In genomic region chr10:120231718-120232117, GRCm38 (mm10) we compare ENCODE assay signal across 9 mouse cellular contexts. TPM values are rescaled to one million over a fixed set of nuclear protein-coding genes. Genes with fewer than 3 reads are reported as not detected.
A peak's percentile ranks its signal among the peaks of the same experiment; 100 is the strongest.
DNase-seq lines count a peak whose midpoint lies in the region; ATAC-seq and TF ChIP-seq lines count a peak whose summit lies in the region.
"Had no signal": no experiment of that assay in that cellular context is flagged by ENCODE, and none has a peak within 500 bp of the region (broad histone marks: within the 10 kb centered on the region; RNA-seq: fewer than 3 reads in every experiment).

No protein-coding gene starts in this region.

- dilution Hi-C loops in CH12.LX (cut with MboI; ENCODE audit: extremely low pct_ligation_motif_present, extremely low pct_unique_long_range_greater_than_20kb, low sequenced_read_pairs): no loop called here

- ATAC-seq in hindbrain, embryonic 14.5 days (ENCODE audit: low FRiP score): no peak
- ATAC-seq in hindbrain, embryonic 12.5 days (ENCODE audit: low FRiP score): no peak
- ATAC-seq in midbrain, postnatal 0 days (ENCODE audit: low FRiP score): no peak

- in situ Hi-C loops in CH12.LX (cut with MboI; ENCODE audit: low pct_ligation_motif_present, low pct_unique_long_range_greater_than_20kb, low sequenced_read_pairs): loop anchor here (25.0 kb wide), 1 partner anchor 1031 kb away; no protein-coding TSS in a partner anchor

- TF ChIP-seq POLR2A in CH12.LX (IDR thresholded peaks at IDR 0.05; ENCODE audit: low read depth, low read length): 0 out of 2 replicates have a peak, but pooled peaks have one; percentile 24

- H3K4me2 ChIP-seq in hindbrain, embryonic 14.5 days (replicated peaks): no peak overlapping the region
- no peak overlapping the region for H3K4me2 ChIP-seq in hindbrain, embryonic 12.5 days (replicated peaks)
- H3K4me2 ChIP-seq in CH12.LX (ENCODE audit: insufficient read depth, low read depth, poor library complexity, severe bottlenecking): no peak overlapping the region
- H3K4me2 ChIP-seq in midbrain, postnatal 0 days (ENCODE audit: low read depth, low read length, poor library complexity, severe bottlenecking): no peak overlapping the region

- no peak for TF ChIP-seq EP300 in CH12.LX (IDR thresholded peaks at IDR 0.05; ENCODE audit: low read length)

- TF ChIP-seq RAD21 in CH12.LX (IDR thresholded peaks at IDR 0.05; ENCODE audit: low read depth, low read length): peak; percentile 31

- no peaks in the 10 kb centered on the region for H3K9me3 ChIP-seq in hindbrain, embryonic 14.5 days (ENCODE audit: control insufficient read depth, low read length)
- H3K9me3 ChIP-seq in hindbrain, embryonic 12.5 days (replicated peaks): no peaks in the 10 kb centered on the region
- no peaks in the 10 kb centered on the region for H3K9me3 ChIP-seq in CH12.LX (replicated peaks; ENCODE audit: low read length)
- no peaks in the 10 kb centered on the region for H3K9me3 ChIP-seq in midbrain, postnatal 0 days (ENCODE audit: low read length)

- H3K4me3 ChIP-seq in hindbrain, embryonic 14.5 days (replicated peaks; ENCODE audit: low read length): no peak overlapping the region
- H3K4me3 ChIP-seq in hindbrain, embryonic 12.5 days: no peak overlapping the region
- H3K4me3 ChIP-seq in CH12.LX (replicated peaks in 1 of 3; ENCODE audit: low read depth in 2 of 3, low read length in 2 of 3, poor library complexity in 1 of 3): no peak overlapping the region
- no peak overlapping the region for H3K4me3 ChIP-seq in midbrain, postnatal 0 days (ENCODE audit: low read depth, low read length)

- H3K9ac ChIP-seq in hindbrain, embryonic 14.5 days: no peak overlapping the region
- no peak overlapping the region for H3K9ac ChIP-seq in hindbrain, embryonic 12.5 days
- no peak overlapping the region for H3K9ac ChIP-seq in CH12.LX (ENCODE audit: insufficient read depth, low read depth)
- H3K9ac ChIP-seq in midbrain, postnatal 0 days (replicated peaks; ENCODE audit: low read length, poor library complexity, severe bottlenecking): no peak overlapping the region

- H3K4me1 ChIP-seq in hindbrain, embryonic 14.5 days (replicated peaks; ENCODE audit: control insufficient read depth, insufficient read depth, low read length): peaks cover 9% of the 10 kb centered on the region; the same call in 1 of the 2 replicates
- H3K4me1 ChIP-seq in hindbrain, embryonic 12.5 days: peaks cover 12% of the 10 kb centered on the region
- H3K4me1 ChIP-seq in CH12.LX (ENCODE audit: control insufficient read depth in 1 of 2, insufficient read depth in 2 of 2): peaks cover 5 to 20% of the 10 kb centered on the region in 2 experiments
- no peaks in the 10 kb centered on the region for H3K4me1 ChIP-seq in midbrain, postnatal 0 days (ENCODE audit: insufficient read depth, low read length)

- peak; percentile 79 for DNase-seq in hindbrain, embryonic 14.5 days (ENCODE audit: low spot score)
- peak; percentile 77 for DNase-seq in CH12.LX (ENCODE audit: extremely low read depth)
- peak; percentile 74 to 82 for DNase-seq in adrenal gland, postnatal 36 days
- DNase-seq in gastrocnemius, adult 8-10 months (ENCODE audit: low spot score in 2 of 2): peak; percentile 9 to 20
- peak; percentile 31 to 37 for DNase-seq in layer of hippocampus, postnatal 14 days (ENCODE audit: low spot score in 2 of 2)
- peak; percentile 72 for DNase-seq in midbrain, postnatal 0 days (ENCODE audit: low spot score)
- DNase-seq in thymus, postnatal 0 days (ENCODE audit: low spot score): peak; percentile 66

- 27% methylated on average over 5 of the region's 5 CpGs for WGBS in hindbrain, embryonic 14.5 days
- 30% methylated on average over 5 of the region's 5 CpGs for WGBS in hindbrain, embryonic 12.5 days
- WGBS in midbrain, postnatal 0 days: 30% methylated on average over 5 of the region's 5 CpGs

- peaks cover 27% of the 10 kb centered on the region for H3K79me2 ChIP-seq in CH12.LX (replicated peaks; ENCODE audit: control insufficient read depth, extremely low read depth, insufficient read depth, poor library complexity, severe bottlenecking)

- no peak overlapping the region for H3K27ac ChIP-seq in hindbrain, embryonic 14.5 days
- no peak overlapping the region for H3K27ac ChIP-seq in hindbrain, embryonic 12.5 days
- no peak overlapping the region for H3K27ac ChIP-seq in CH12.LX (ENCODE audit: insufficient read depth, low read depth)
- no peak overlapping the region for H3K27ac ChIP-seq in midbrain, postnatal 0 days (ENCODE audit: low read depth, low read length)
- H3K27ac ChIP-seq: macrophage had no signal

- H3K27me3 ChIP-seq in hindbrain, embryonic 14.5 days (ENCODE audit: control insufficient read depth, insufficient read depth, low read length): no peaks in the 10 kb centered on the region
- H3K27me3 ChIP-seq in hindbrain, embryonic 12.5 days: no peaks in the 10 kb centered on the region
- H3K27me3 ChIP-seq in CH12.LX (replicated peaks): no peaks in the 10 kb centered on the region
- no peaks in the 10 kb centered on the region for H3K27me3 ChIP-seq in midbrain, postnatal 0 days (ENCODE audit: insufficient read depth, low read length)

- peak; percentile 68 to 76 for TF ChIP-seq CTCF in CH12.LX (conservative IDR thresholded peaks at IDR 0.05 in 1 of 2, IDR thresholded peaks at IDR 0.05 in 1 of 2; ENCODE audit: low read depth in 2 of 2, low read length in 2 of 2)
- peak; percentile 87 for TF ChIP-seq CTCF in midbrain, postnatal 0 days (IDR thresholded peaks at IDR 0.05)

- H3K36me3 ChIP-seq in hindbrain, embryonic 14.5 days (replicated peaks; ENCODE audit: control insufficient read depth, insufficient read depth): peaks cover 40% of the 10 kb centered on the region
- peaks cover 23% of the 10 kb centered on the region for H3K36me3 ChIP-seq in hindbrain, embryonic 12.5 days
- peaks cover 25 to 53% of the 10 kb centered on the region in 2 experiments for H3K36me3 ChIP-seq in CH12.LX (replicated peaks in 1 of 2; ENCODE audit: control insufficient read depth in 1 of 2, insufficient read depth in 1 of 2, low read length in 1 of 2)
- peaks cover 10% of the 10 kb centered on the region; the same call in 1 of the 2 replicates for H3K36me3 ChIP-seq in midbrain, postnatal 0 days (ENCODE audit: insufficient read depth, low read length)

TF ChIP-seq in CH12.LX, 34 proteins besides CTCF, POLR2A, EP300 and RAD21:
- TF ChIP-seq SMC3 (IDR thresholded peaks at IDR 0.05; ENCODE audit: low read depth, low read length) (peak; percentile 64), TBP (conservative IDR thresholded peaks at IDR 0.05; ENCODE audit: low read depth, low read length) (no peak)

RNA-seq across cellular contexts. Expression of gene Llph, which starts 4.8 kb away (rescaled TPM):
- 35.5 and 38.7 TPM in 2 replicates for polyA plus RNA-seq in hindbrain, embryonic 14.5 days (2014; fragmentation: Nextera tagmentation; extraction: Ambion mirVana)
- polyA plus RNA-seq in hindbrain, embryonic 12.5 days (2016; fragmentation: Nextera tagmentation; extraction: Ambion mirVana): 46.9 and 48.0 TPM in 2 replicates
- total RNA-seq in CH12.LX (2012; rRNA removed) (75.9 and 82.0 TPM in 2 replicates), CH12.LX (2014; rRNA removed) (103 and 118 TPM in 2 replicates)
- 237 and 276 TPM in 2 replicates for polyA plus RNA-seq in CH12.LX (2012; ENCODE audit: insufficient read length, low read depth)
- 10 to 100 TPM; 25.3 to 26.3 TPM for total RNA-seq in adrenal gland, postnatal 36 days (2021)
- 10 to 100 TPM in 3 of 4 experiments, 1 to 10 TPM in 1; 9.5 to 15.0 (median 12.4) TPM for total RNA-seq in gastrocnemius, adult 8-10 months (2022)
- total RNA-seq in layer of hippocampus, postnatal 14 days (2021): 10 to 100 TPM; 15.0 to 19.5 TPM
- 4.0 and 6.2 TPM in 2 replicates for total RNA-seq in midbrain, postnatal 0 days (2014; rRNA removed)
- polyA plus RNA-seq in midbrain, postnatal 0 days (2015; fragmentation: Nextera tagmentation; extraction: Ambion mirVana): 34.1 and 40.1 TPM in 2 replicates
- 67.9 and 74.0 TPM in 2 replicates for polyA plus RNA-seq in thymus, postnatal 0 days (2015; fragmentation: Nextera tagmentation; extraction: Ambion mirVana)

RNA-seq across cellular contexts. Expression of gene Irak3, which starts 29.8 kb away (rescaled TPM):
- polyA plus RNA-seq in hindbrain, embryonic 14.5 days (2014; fragmentation: Nextera tagmentation; extraction: Ambion mirVana): 0.37 and 0.51 TPM in 2 replicates
- 0.96 and 1.9 TPM in 2 replicates for polyA plus RNA-seq in hindbrain, embryonic 12.5 days (2016; fragmentation: Nextera tagmentation; extraction: Ambion mirVana)
- total RNA-seq in CH12.LX (2012; rRNA removed) (2.1 and 3.1 TPM in 2 replicates), CH12.LX (2014; rRNA removed) (0.50 TPM in 2 replicates)
- 0.65 and 1.1 TPM in 2 replicates for polyA plus RNA-seq in CH12.LX (2012; ENCODE audit: insufficient read length, low read depth)
- 1 to 10 TPM; 3.4 to 3.6 TPM for total RNA-seq in adrenal gland, postnatal 36 days (2021)
- 1 to 10 TPM; 1.1 to 2.8 (median 1.7) TPM for total RNA-seq in gastrocnemius, adult 8-10 months (2022)
- total RNA-seq in layer of hippocampus, postnatal 14 days (2021): under 1 TPM; 0.18 to 0.69 TPM
- 0.33 and 0.60 TPM in 2 replicates for total RNA-seq in midbrain, postnatal 0 days (2014; rRNA removed)
- 0.17 and 0.19 TPM in 2 replicates for polyA plus RNA-seq in midbrain, postnatal 0 days (2015; fragmentation: Nextera tagmentation; extraction: Ambion mirVana)
- 1.1 and 1.3 TPM in 2 replicates for polyA plus RNA-seq in thymus, postnatal 0 days (2015; fragmentation: Nextera tagmentation; extraction: Ambion mirVana)

RNA-seq across cellular contexts. Expression of gene Tmbim4, which starts 30.3 kb away (rescaled TPM):
- polyA plus RNA-seq in hindbrain, embryonic 14.5 days (2014; fragmentation: Nextera tagmentation; extraction: Ambion mirVana): 111 and 117 TPM in 2 replicates
- 71.5 and 78.8 TPM in 2 replicates for polyA plus RNA-seq in hindbrain, embryonic 12.5 days (2016; fragmentation: Nextera tagmentation; extraction: Ambion mirVana)
- total RNA-seq in CH12.LX (2012; rRNA removed): 83.6 and 97.8 TPM in 2 replicates
- 112 and 121 TPM in 2 replicates for total RNA-seq in CH12.LX (2014; rRNA removed)
- 104 and 113 TPM in 2 replicates for polyA plus RNA-seq in CH12.LX (2012; ENCODE audit: insufficient read length, low read depth)
- total RNA-seq in adrenal gland, postnatal 36 days (2021): 100 to 1,000 TPM; 132 to 159 TPM
- total RNA-seq in gastrocnemius, adult 8-10 months (2022): 10 to 100 TPM; 71.9 to 82.5 (median 78.6) TPM
- total RNA-seq in layer of hippocampus, postnatal 14 days (2021): 10 to 100 TPM; 56.1 to 62.4 TPM
- 40.5 and 70.6 TPM in 2 replicates for total RNA-seq in midbrain, postnatal 0 days (2014; rRNA removed)
- 109 and 115 TPM in 2 replicates for polyA plus RNA-seq in midbrain, postnatal 0 days (2015; fragmentation: Nextera tagmentation; extraction: Ambion mirVana)
- polyA plus RNA-seq in thymus, postnatal 0 days (2015; fragmentation: Nextera tagmentation; extraction: Ambion mirVana): 120 and 127 TPM in 2 replicates

Comparison
In these comparisons a context has a peak if more than half of its experiments do, and no peak if none do; other contexts are left out.
1. DNase-seq: peak in every context shown above with its lines; median percentile 79 in hindbrain, embryonic 14.5 days; 78 in adrenal gland, postnatal 36 days; 77 in CH12.LX; 72 in midbrain, postnatal 0 days; 66 in thymus, postnatal 0 days; 34 in layer of hippocampus, postnatal 14 days; 14 in gastrocnemius, adult 8-10 months.